ENCODE assay signal across 18 mouse cellular contexts in genomic region chr17:30564971-30565370, GRCm38 (mm10).
"Had no signal": no experiment of that assay in that cellular context is flagged by ENCODE, and none has a peak within 500 bp of the region (broad histone marks: within the 10 kb centered on the region; RNA-seq: fewer than 3 reads in every experiment).

No protein-coding gene starts in this region.

- H3K4me2 ChIP-seq: lung, embryonic 14.5 days; midbrain, embryonic 12.5 days; neural tube, embryonic 13.5 days; neural tube, embryonic 15.5 days had no signal

- H3K36me3 ChIP-seq: midbrain, embryonic 10.5 days; midbrain, embryonic 12.5 days; neural tube, embryonic 13.5 days; neural tube, embryonic 15.5 days had no signal

- H3K9me3 ChIP-seq: midbrain, embryonic 10.5 days; midbrain, embryonic 12.5 days; neural tube, embryonic 13.5 days; neural tube, embryonic 15.5 days had no signal

- H3K27me3 ChIP-seq: midbrain, embryonic 12.5 days; neural tube, embryonic 13.5 days; neural tube, embryonic 15.5 days had no signal

- H3K27ac ChIP-seq: midbrain, embryonic 10.5 days; midbrain, embryonic 12.5 days; neural tube, embryonic 13.5 days; neural tube, embryonic 15.5 days had no signal

- DNase-seq: lung, embryonic 14.5 days; lung, postnatal 10 days; lung, postnatal 4 days; midbrain, embryonic 14.5 days; retina, postnatal 1 day; right cerebral cortex, adult 18-20 months; right cerebral cortex, postnatal 25 days; right cerebral cortex, postnatal 4 days; spleen, adult 18-20 months; thymus, adult 18-20 months; thymus, postnatal 14 days; thymus, postnatal 36 days had no signal

- H3K9ac ChIP-seq: lung, embryonic 14.5 days; midbrain, embryonic 12.5 days; neural tube, embryonic 13.5 days; neural tube, embryonic 15.5 days had no signal

- ATAC-seq: midbrain, embryonic 16.5 days had no signal

- H3K4me1 ChIP-seq: midbrain, embryonic 10.5 days; midbrain, embryonic 12.5 days; neural tube, embryonic 13.5 days; neural tube, embryonic 15.5 days had no signal

- H3K4me3 ChIP-seq: midbrain, embryonic 10.5 days; midbrain, embryonic 12.5 days; myocyte; neural tube, embryonic 13.5 days; neural tube, embryonic 15.5 days had no signal
